Mouse (Mus musculus) embryonic fibroblast, embryonic 13.5 days (primary cell): ENCODE results near the gene Auts2. TPM values are rescaled to one million over a fixed set of nuclear protein-coding genes. Genes with fewer than 3 reads are reported as not detected.

Experiments used
- H3K27ac ChIP-seq: 2 replicates; pipeline ENCODE4 v1.5.1; 2012; ENCODE audit warnings: low read length, control low read depth, inconsistent platforms; ENCODE audit not compliant: insufficient read depth
- H3K4me1 ChIP-seq: 2 replicates; pipeline ENCODE4 v1.6.1; 2011; ENCODE audit warnings: low read length; ENCODE audit not compliant: control insufficient read depth, insufficient read depth
- H3K4me3 ChIP-seq: 2 replicates; pipeline ENCODE4 v1.5.1; 2011; ENCODE audit warnings: mild to moderate bottlenecking, control low read depth, low read length; ENCODE audit not compliant: insufficient read depth
- CTCF ChIP-seq: IDR thresholded peaks from 2 replicates; pipeline ENCODE4 v1.5.1; 2011; ENCODE audit warnings: mild to moderate bottlenecking, control low read depth, low read length, moderate library complexity, borderline replicate concordance; ENCODE audit not compliant: insufficient read depth
- POLR2A ChIP-seq: IDR thresholded peaks from 2 replicates; pipeline ENCODE4 v1.6.1; 2011; ENCODE audit warnings: low read depth, mild to moderate bottlenecking, control low read depth, low read length, moderate library complexity
- polyA plus RNA-seq: library from polyadenylated mRNA; stranded (reverse); fragments of >200 nt; gene quantifications from 2 replicates; pipeline ENCODE4 v1.2.4, GENCODE M21; 2011; ENCODE audit warnings: low read depth; ENCODE audit not compliant: missing spikeins, insufficient read length

Gene Auts2
- polyA plus RNA-seq, 1 experiment, result 26.0 TPM

DNA sequence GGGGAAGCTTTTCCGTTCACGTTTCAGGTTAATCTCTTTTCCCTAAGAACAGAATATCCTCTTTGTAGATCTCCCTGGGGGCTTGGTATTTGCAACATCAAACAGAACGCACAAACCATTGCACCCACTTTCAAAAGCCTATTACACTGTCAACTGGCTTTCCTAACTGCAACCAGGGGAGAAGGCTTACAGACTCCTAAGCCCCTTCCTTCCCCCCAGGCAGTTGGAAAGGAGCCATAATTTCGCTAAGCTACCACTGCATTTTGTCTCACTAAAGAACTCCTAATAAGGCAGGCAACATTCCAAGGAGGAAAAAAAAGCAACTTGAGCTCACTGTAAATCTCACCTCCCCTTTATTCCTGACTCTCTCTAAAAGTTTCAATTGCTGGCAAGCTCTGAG lies 470.8 kb downstream of the Auts2 start:
- Histone ChIP-seq H3K27ac (no peak overlapping the region), H3K4me1 (peaks cover 3% of the 10 kb centered on the region; the same call in 1 of the 2 replicates), H3K4me3 (no peak overlapping the region)
- no peak for TF ChIP-seq CTCF
- no peak for TF ChIP-seq POLR2A

DNA sequence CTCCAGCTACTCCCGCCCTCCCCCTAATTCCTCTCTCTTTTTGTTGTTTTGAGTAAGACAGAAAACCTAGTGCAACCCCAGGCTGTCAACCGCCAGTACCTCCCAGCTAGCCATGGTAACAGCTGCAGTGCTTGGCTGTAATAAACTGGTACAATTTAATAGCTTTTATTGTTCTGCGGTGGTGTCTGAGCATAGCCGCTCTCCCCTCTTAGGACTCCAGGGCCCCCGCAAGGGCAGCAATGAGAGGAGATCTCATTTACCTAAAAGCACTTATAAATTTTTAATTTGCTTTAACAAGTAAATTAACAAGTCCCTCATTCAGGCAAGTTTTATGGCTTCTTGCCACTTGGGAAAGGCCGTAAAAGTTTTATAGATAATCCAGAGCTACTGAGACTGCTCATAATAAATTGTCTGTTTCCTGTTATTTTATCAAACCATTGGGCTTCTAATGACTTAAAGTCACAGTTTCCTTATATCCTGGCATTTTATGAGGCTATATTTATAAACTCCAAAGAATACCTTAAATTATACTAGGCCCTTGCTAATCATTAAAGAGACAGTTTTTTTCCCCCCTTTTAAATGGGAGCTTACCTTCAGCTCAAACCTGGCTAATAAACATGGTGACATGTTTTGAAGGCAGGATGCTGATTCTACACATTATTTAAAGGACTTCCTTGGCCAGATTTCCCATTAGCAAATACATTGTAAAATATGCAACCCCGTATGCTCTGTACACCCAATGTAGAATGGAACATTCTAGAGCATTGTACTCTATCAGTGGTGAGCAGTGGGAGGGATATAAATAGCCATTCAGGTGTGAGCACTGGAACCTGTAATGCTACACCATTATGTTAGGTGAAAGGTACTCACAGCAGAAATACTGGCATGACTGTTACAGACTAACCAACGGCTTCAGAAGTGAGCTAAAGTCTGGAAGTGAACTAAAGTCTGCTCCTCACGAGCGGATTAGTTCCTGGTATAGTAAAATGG lies 475.1 kb downstream of the Auts2 start:
- no peaks in the 10 kb centered on the region for H3K4me1 ChIP-seq
- no peak overlapping the region for H3K4me3 ChIP-seq
- TF ChIP-seq CTCF (no peak), POLR2A (no peak)
- no peak overlapping the region for H3K27ac ChIP-seq

DNA sequence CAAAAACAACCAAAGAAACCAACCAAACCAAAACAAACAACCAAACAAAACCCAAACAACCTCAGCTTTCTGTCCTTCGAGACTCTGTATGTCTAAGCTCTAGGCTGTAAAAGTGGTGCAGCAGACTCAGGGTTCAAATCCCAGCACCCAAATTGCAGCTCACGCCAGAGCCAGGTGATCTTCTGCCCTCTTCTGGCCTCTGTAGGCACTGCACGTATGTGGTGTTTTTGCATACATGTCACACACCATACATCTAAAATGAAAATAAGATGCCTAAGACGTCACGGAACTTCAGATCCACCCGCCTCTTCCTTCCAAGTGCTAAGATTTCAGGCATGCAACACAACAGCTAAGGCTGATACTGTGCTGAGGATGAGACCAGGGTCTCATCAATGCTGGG lies 483.0 kb downstream of the Auts2 start:
- H3K4me3 ChIP-seq, result no peak overlapping the region
- TF ChIP-seq CTCF (peak; percentile 32; the same call in 1 of the 2 replicates), POLR2A (no peak)
- no peak overlapping the region for H3K27ac ChIP-seq
- H3K4me1 ChIP-seq, result no peaks in the 10 kb centered on the region

DNA sequence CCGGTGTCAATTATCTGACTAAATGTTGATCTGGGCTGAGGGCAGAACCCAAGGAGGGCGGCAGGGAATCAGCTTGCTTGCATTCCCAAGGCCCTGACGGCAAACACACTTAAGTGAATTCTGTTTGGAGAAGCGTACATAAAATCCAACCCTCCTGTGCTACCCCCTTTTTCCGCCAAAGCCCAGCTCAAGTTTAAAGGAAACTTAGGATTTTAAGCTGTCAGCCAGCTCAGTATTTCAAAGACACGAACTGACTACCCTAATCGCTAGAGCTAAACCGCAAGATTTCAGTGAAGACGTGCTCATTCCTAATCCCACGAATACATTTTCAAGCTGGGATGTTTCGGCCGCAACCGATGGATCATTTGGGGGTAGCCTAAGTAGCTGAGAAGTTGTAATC lies 490.5 kb downstream of the Auts2 start:
- H3K27ac ChIP-seq, result no peak overlapping the region
- no peak overlapping the region for H3K4me3 ChIP-seq
- TF ChIP-seq CTCF, result no peak
- TF ChIP-seq POLR2A, result no peak
- no peaks in the 10 kb centered on the region for H3K4me1 ChIP-seq

DNA sequence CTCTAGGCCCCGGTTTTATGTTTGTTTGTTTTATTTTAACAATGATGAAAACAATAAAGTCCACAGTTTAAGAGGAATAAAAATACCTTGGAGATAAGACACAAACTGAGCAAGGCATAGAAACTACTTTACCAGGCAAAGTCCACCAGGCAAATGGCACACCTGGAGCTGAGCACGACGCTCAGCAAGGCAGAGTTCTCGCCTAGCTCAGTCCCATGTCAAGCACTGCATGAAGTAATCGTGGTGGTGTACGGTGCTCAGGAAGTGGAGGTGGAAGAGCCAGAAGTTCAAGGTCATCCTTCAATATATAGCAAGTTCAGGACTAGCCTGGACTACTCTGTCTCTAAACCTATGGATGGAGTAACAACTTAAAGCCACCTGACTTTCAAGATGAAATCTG lies 503.6 kb downstream of the Auts2 start:
- H3K4me1 ChIP-seq, result no peaks in the 10 kb centered on the region
- TF ChIP-seq POLR2A, result no peak
- no peak for TF ChIP-seq CTCF
- H3K4me3 ChIP-seq, result no peak overlapping the region
- no peak overlapping the region for H3K27ac ChIP-seq

DNA sequence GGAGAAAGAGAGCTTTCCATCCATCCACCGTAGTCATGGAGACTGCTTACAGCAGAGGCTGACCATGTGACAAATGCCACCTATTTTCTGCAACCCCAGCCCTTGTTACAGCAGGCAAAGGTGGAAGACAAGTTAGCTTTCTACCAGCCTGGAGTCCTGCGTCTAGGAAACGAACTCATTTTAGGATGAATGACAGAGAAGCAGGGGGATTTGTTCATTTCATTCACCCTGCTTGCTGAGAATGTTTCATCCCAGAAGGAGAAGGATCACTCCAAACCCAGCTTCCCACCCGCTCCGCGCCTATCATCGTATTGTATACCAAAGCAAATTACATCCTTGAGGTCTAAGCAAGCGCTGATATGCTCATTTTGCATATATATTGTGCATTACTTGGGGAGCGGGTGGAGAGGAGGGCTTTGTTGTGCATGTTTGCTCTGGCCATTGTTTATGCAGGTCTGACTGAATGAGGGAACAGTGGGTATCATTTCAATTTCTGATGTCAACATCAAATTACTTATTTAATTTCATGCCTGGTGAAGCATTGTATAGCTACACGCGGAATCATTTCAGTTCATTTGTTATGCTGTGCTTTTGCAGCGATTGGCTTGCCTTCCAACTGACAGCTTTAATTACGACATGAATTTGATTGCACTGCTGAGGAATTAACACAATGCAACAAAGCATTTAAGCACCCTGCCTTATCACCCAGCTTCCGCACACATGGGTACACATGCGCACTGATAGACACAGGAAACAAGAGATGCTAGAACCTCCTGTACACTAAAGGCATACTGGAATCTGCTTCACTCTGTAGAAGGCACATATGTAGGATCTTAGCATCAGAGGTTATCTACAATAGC lies 509.4 kb downstream of the Auts2 start:
- Histone ChIP-seq H3K4me1 (no peaks in the 10 kb centered on the region), H3K27ac (no peak overlapping the region), H3K4me3 (no peak overlapping the region)
- no peak for TF ChIP-seq POLR2A

DNA sequence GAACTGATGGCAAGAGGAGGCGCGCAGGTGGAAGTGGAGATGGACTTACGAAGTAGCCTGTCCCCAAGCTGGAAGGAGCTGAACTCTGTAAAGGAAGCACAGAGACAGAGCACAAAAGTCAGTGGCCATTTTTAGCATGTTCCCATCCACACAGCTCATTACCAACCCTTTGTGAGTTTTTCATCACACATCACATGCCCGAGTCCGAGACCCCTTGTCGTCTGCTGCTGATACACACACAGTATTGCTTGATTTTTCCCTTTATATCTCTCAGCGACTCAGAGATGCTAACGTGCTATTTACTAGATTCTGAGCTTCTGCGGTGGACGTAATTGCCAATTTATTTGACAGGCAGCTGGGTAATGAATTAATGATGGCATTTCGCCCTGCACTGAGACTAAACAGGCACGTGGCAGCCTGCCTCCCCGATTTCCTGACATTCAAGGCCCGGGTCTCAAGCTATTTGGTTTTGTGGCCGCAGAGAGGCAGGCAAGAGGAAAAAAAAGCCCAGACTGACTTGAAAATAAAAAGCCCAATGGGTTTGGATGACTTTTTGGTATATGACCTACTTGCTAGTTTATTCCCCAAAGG lies 512.1 kb downstream of the Auts2 start:
- TF ChIP-seq POLR2A (no peak), CTCF (no peak)
- Histone ChIP-seq H3K4me1 (peaks cover 3% of the 10 kb centered on the region; the same call in 1 of the 2 replicates), H3K27ac (no peak overlapping the region), H3K4me3 (no peak overlapping the region)

DNA sequence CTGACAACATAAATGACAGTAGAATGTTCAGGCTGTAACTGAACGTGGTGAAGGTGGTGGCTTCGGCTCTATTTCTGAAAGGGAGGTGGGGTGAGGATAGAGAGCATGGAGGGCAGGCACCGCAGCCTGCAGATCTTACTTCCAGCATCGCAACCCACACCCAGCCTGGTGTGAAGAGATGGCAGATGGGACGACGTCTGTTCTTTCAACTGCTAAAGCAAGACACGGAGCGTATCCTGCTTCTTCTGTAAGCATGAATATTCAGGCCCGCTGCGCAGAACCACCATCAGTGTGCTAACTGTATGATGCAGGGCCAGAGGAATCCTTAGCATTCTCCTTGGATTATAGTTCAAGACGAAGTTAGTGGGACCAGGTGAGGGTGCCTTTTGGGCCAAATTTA lies 513.5 kb downstream of the Auts2 start:
- Histone ChIP-seq H3K4me1 (peaks cover 3% of the 10 kb centered on the region; the same call in 1 of the 2 replicates), H3K4me3 (no peak overlapping the region), H3K27ac (peak overlapping the region; percentile 12; the same call in 1 of the 2 replicates)
- no peak for TF ChIP-seq CTCF
- no peak for TF ChIP-seq POLR2A

DNA sequence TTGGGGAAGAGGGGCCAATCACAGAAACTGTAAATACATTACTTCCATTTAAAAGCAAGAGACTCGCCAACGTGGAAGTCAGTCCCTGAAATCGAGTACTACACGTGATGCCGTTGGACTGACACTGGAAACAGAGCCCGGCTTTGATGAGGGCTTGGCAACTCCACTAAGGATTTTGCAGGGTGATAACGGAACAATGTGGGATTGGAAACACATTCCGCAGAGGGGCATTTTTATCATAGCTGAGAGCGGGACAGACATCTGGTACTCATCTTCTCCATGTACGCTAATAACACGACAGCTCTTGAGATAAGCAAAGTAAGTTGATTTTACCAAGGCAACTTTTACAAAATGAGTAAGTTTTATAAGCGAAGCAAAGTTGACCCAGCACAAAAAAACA lies 514.1 kb downstream of the Auts2 start:
- no peak overlapping the region; the same call in 1 of the 2 replicates for H3K27ac ChIP-seq
- TF ChIP-seq POLR2A (no peak), CTCF (no peak)
- no peak overlapping the region for H3K4me3 ChIP-seq
- H3K4me1 ChIP-seq, result peaks cover 3% of the 10 kb centered on the region; the same call in 1 of the 2 replicates
